Mouse (Mus musculus): ENCODE results near the gene Phf21a. TPM values are rescaled to one million over a fixed set of nuclear protein-coding genes. Genes with fewer than 3 reads are reported as not detected.

The Phf21a gene
- polyA plus RNA-seq, 1 experiment = 49.2 TPM

DNA sequence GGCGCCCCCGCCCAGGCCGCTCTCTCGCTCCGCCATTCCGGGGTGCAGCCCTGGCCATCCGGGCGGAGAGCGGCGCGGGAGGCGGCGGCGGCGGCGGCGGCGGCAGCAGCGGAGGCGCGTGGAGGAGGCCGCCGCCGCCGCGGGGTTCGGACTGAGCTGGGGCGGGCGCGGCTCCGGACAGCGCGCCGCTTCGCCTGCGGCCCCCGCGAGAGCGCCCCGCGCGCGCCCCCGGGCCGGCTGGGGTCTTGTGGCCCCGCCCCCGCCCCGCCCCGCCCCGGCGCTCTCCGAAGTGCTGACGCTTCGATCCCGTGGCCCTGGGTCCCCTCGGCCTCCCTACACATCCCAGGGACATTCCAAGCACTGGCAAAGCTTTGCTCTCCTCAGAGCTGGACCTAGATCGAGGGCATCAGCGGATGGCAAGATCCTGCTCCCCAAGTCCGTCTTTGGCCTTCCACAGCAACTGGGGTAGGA, 308.2 kb downstream of the Phf21a start, which contains the start of gene Mapk8ip1:
Mapk8ip1 (minus strand) TSS at position 173 of the 471 bp plus-strand sequence.
- TF ChIP-seq CTCF (IDR thresholded peaks at IDR 0.05; ENCODE audit: extremely low read depth, insufficient read depth, insufficient read length, insufficient replicate concordance) = no peak
- TF ChIP-seq POLR2A (IDR thresholded peaks at IDR 0.05; ENCODE audit: low read depth, low read length) = no peak
- H3K27ac ChIP-seq (ENCODE audit: insufficient read depth, low read length) = no peak within 1 kb of the TSS
- WGBS = 31% methylated on average over 33 of the region's 59 CpGs
- H3K4me3 ChIP-seq (ENCODE audit: extremely low read depth, insufficient read depth, insufficient read length) = no peak within 1 kb of the TSS; the same call in 1 of the 2 replicates
- DNase-seq (ENCODE audit: low read depth in 1 of 2, low spot score in 2 of 2) = no peak
- no peaks in the 10 kb centered on the region for H3K4me1 ChIP-seq (ENCODE audit: control insufficient read depth, insufficient read depth, insufficient read length)
- no peaks in the 10 kb centered on the region for H3K36me3 ChIP-seq (ENCODE audit: control insufficient read depth, insufficient read depth, low read length)
- H3K27me3 ChIP-seq (ENCODE audit: control insufficient read depth, insufficient read depth, low read length) = peaks cover 9% of the 10 kb centered on the region

DNA sequence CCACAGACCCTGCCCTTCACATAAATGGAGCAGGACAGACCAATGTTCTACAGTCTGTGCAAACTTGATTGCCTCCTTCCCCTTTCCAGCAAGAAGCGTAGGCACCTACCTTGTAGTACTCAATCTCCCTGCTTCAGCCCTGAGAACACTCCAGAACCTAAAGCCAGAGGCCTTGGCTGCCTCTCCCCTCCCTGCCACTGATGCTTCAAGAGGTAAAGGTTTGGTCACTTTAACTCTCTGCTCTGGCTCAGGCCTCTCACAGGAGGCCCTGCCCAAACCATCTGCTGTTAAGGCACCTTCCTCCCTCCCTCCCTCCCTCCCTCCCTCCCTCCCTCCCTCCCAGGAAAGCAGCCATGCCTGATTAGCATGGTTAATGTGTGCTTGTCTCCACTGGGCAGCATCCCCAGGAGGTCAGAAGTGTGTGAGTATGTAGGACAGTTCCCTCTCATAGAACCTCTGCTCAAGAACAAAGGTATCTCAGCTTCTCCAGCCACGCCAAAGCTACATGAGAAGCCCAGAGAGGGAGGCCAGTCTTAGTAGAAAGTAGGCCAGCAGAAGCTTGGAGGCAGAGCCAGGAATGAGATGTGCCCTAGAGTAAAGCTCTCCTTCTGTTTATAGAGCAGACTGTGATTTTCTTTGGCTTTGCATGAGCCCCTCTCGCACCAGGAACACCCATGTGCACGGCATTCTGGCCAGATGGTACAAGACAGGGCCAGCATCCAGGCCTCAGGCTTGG, 309.8 kb downstream of the Phf21a start:
- peaks cover 9% of the 10 kb centered on the region for H3K27me3 ChIP-seq (ENCODE audit: control insufficient read depth, insufficient read depth, low read length)
- no peaks in the 10 kb centered on the region; the same call in 1 of the 2 replicates for H3K36me3 ChIP-seq (ENCODE audit: control insufficient read depth, insufficient read depth, low read length)
- no peak overlapping the region for H3K4me3 ChIP-seq (ENCODE audit: extremely low read depth, insufficient read depth, insufficient read length)
- no peaks in the 10 kb centered on the region for H3K4me1 ChIP-seq (ENCODE audit: control insufficient read depth, insufficient read depth, insufficient read length)
- no peak for DNase-seq (ENCODE audit: low read depth in 1 of 2, low spot score in 2 of 2)
- 89% methylated on average over 4 of the region's 4 CpGs for WGBS
- TF ChIP-seq POLR2A (IDR thresholded peaks at IDR 0.05; ENCODE audit: low read depth, low read length) = no peak
- TF ChIP-seq CTCF (IDR thresholded peaks at IDR 0.05; ENCODE audit: extremely low read depth, insufficient read depth, insufficient read length, insufficient replicate concordance) = no peak
- H3K27ac ChIP-seq (ENCODE audit: insufficient read depth, low read length) = no peak overlapping the region

DNA sequence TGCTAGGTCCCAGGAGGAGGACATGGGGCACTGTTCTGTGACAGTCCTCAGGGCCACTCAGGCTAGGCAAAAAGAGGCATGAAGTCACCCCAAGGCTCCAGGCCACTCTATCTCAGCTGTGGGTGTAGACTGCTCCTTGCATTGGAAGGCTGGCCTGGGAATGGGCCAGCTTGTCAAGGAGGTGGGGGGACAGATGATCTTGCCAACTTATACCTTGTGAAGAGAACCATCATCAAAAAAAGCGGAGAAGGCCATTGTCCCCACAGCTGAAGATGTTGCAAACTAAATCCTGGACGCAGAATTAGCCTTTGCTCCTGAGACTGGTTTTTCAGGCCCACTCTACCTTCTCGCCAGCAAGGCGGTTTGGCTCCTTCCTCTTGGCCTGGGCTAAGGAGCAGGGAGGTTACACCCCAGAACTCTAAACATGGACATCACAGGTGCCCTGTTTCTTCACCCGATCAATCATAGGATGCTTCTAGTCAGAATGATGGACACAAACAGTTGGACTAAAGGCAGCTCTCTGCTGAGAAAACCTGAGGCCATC, 310.9 kb downstream of the Phf21a start:
- Histone ChIP-seq H3K4me1 (ENCODE audit: control insufficient read depth, insufficient read depth, insufficient read length) (no peaks in the 10 kb centered on the region), H3K4me3 (ENCODE audit: extremely low read depth, insufficient read depth, insufficient read length) (no peak overlapping the region), H3K27me3 (ENCODE audit: control insufficient read depth, insufficient read depth, low read length) (peaks cover 9% of the 10 kb centered on the region), H3K27ac (ENCODE audit: insufficient read depth, low read length) (no peak overlapping the region), H3K36me3 (ENCODE audit: control insufficient read depth, insufficient read depth, low read length) (peaks cover 6% of the 10 kb centered on the region)
- no peak for TF ChIP-seq CTCF (IDR thresholded peaks at IDR 0.05; ENCODE audit: extremely low read depth, insufficient read depth, insufficient read length, insufficient replicate concordance)
- TF ChIP-seq POLR2A (IDR thresholded peaks at IDR 0.05; ENCODE audit: low read depth, low read length) = no peak
- 89% methylated on average over 5 of the region's 5 CpGs for WGBS
- DNase-seq (ENCODE audit: low read depth in 1 of 2, low spot score in 2 of 2) = no peak

DNA sequence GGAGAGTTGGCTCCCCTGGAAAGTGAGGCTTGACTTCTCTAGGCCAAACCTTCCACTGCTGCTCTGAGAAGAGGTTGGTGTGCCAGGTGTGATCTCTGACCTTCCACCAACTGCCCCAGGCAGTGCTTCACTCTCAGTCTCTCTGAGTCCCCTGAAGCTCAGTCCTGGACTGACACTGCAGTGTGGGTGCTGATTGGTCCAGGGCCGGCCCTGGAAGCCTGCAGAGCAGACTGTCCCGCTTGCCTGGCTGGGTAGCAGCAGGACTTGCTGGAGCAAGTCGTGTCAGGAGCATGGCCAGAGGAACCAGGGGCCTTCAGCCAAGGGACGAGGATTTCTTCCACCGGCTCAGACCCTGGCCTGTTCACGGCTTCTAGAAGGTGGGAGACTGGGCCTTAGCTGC, 311.8 kb downstream of the Phf21a start:
- WGBS = 90% methylated on average over 6 of the region's 6 CpGs
- Histone ChIP-seq H3K27me3 (ENCODE audit: control insufficient read depth, insufficient read depth, low read length) (peaks cover 9% of the 10 kb centered on the region), H3K4me1 (ENCODE audit: control insufficient read depth, insufficient read depth, insufficient read length) (no peaks in the 10 kb centered on the region), H3K36me3 (ENCODE audit: control insufficient read depth, insufficient read depth, low read length) (peaks cover 10% of the 10 kb centered on the region), H3K4me3 (ENCODE audit: extremely low read depth, insufficient read depth, insufficient read length) (no peak overlapping the region), H3K27ac (ENCODE audit: insufficient read depth, low read length) (no peak overlapping the region)
- TF ChIP-seq CTCF (IDR thresholded peaks at IDR 0.05; ENCODE audit: extremely low read depth, insufficient read depth, insufficient read length, insufficient replicate concordance) (no peak), POLR2A (IDR thresholded peaks at IDR 0.05; ENCODE audit: low read depth, low read length) (no peak)
- DNase-seq (ENCODE audit: low read depth in 1 of 2, low spot score in 2 of 2) = no peak

DNA sequence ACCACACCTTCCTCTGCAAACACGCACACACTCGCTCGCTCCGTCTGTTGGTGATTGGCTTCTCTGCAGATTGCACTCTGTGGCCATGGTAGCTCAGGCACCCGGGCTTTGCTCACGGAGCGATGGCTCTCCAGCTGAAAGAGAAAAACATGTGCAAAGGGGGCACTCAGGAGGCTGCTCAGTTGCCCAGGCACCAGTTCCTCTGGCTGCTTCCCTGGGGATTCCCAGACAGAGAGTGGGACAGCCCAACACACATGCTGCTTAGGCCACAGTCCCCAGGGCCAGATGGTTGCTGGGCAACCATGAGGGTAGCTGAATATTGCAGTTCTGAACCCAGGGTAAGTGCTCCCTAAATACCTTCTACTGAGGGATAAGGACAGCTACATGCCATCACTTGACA, 312.8 kb downstream of the Phf21a start:
- peaks cover 8% of the 10 kb centered on the region for H3K27me3 ChIP-seq (ENCODE audit: control insufficient read depth, insufficient read depth, low read length)
- no peaks in the 10 kb centered on the region for H3K4me1 ChIP-seq (ENCODE audit: control insufficient read depth, insufficient read depth, insufficient read length)
- no peak overlapping the region for H3K27ac ChIP-seq (ENCODE audit: insufficient read depth, low read length)
- H3K36me3 ChIP-seq (ENCODE audit: control insufficient read depth, insufficient read depth, low read length) = peaks cover 14% of the 10 kb centered on the region
- TF ChIP-seq POLR2A (IDR thresholded peaks at IDR 0.05; ENCODE audit: low read depth, low read length) (no peak), CTCF (IDR thresholded peaks at IDR 0.05; ENCODE audit: extremely low read depth, insufficient read depth, insufficient read length, insufficient replicate concordance) (no peak)
- WGBS = 90% methylated on average over 7 of the region's 7 CpGs
- no peak overlapping the region for H3K4me3 ChIP-seq (ENCODE audit: extremely low read depth, insufficient read depth, insufficient read length)
- DNase-seq (ENCODE audit: low read depth in 1 of 2, low spot score in 2 of 2) = no peak

DNA sequence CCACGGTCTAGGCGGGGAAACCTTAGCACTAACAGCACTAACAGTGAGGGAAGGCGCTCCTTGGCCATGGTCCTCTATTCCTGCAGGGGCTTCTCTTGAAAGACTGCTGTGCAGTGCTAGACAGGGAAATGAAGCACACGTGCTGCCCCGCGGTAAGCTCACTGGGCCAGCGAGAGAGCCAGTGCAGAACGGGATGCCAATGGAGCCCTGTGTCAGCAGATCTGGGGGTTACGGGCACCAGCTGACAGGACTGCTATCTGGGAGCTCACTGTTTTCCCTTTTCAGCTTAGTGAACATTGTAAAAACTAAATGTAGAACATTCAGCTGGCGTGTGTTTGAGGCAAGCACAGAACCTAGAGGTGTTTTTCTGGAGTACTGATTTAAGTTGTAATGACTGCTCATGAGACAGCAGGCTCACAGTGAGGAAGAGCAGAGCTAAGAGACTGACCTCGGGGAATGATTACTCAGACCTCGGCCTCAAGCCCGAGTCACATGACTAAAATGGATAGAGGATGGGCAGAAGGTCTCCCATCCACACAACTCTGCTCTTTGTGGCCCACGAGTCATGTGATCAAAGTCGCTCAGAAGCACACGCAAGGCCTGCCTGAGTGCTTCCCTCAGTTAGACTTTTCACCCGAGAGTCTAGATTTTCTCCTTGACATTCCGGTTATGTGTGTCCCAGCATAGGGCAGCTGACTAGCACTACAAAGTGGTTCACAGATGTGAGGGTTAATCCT, 315.6 kb downstream of the Phf21a start:
- Histone ChIP-seq H3K36me3 (ENCODE audit: control insufficient read depth, insufficient read depth, low read length) (peaks cover 31% of the 10 kb centered on the region), H3K4me3 (ENCODE audit: extremely low read depth, insufficient read depth, insufficient read length) (no peak overlapping the region), H3K4me1 (ENCODE audit: control insufficient read depth, insufficient read depth, insufficient read length) (no peaks in the 10 kb centered on the region), H3K27me3 (ENCODE audit: control insufficient read depth, insufficient read depth, low read length) (no peaks in the 10 kb centered on the region), H3K27ac (ENCODE audit: insufficient read depth, low read length) (no peak overlapping the region)
- no peak for DNase-seq (ENCODE audit: low read depth in 1 of 2, low spot score in 2 of 2)
- 95% methylated on average over 18 of the region's 18 CpGs for WGBS
- TF ChIP-seq CTCF (IDR thresholded peaks at IDR 0.05; ENCODE audit: extremely low read depth, insufficient read depth, insufficient read length, insufficient replicate concordance) (no peak), POLR2A (IDR thresholded peaks at IDR 0.05; ENCODE audit: low read depth, low read length) (no peak)

Data from spleen, adult 2 months (tissue).